Mouse (Mus musculus): ENCODE results near the gene Mfsd12.

GRCm38 (mm10) chr10:81414682-81415081 is 57.4 kb downstream of the Mfsd12 start:
- TF ChIP-seq CTCF (conservative IDR thresholded peaks at IDR 0.05; ENCODE audit: low read length) (no peak), POU5F1 (IDR thresholded peaks at IDR 0.05; ENCODE audit: borderline replicate concordance, low read length) (no peak)
